Mouse (Mus musculus): ENCODE data around the gene Ryr3. TPM values are rescaled to one million over a fixed set of nuclear protein-coding genes. Genes with fewer than 3 reads are reported as not detected.

The Ryr3 gene
- polyA plus RNA-seq (2015; fragmentation: Illumina TruSeq; extraction: RNeasy Lipid Tissue Mini Kit (QIAGEN cat#74804); ENCODE audit: insufficient read depth, low read depth, low replicate concordance), result 0.59 TPM

GRCm38 (mm10) chr2:113216746-113217461 is at the start of gene Ryr3:
Ryr3 (minus strand) TSS chr2:113217096.

Other genes with a start within 250 kb of the Ryr3 start
- gene Tmco5b, start 68.6 kb upstream of the Ryr3 start, polyA plus RNA-seq (2015; fragmentation: Illumina TruSeq; extraction: RNeasy Lipid Tissue Mini Kit (QIAGEN cat#74804); ENCODE audit: insufficient read depth, low read depth, low replicate concordance), result not detected
- gene Fmn1, start 110.6 kb upstream of the Ryr3 start, polyA plus RNA-seq (2015; fragmentation: Illumina TruSeq; extraction: RNeasy Lipid Tissue Mini Kit (QIAGEN cat#74804); ENCODE audit: insufficient read depth, low read depth, low replicate concordance), result 0.33 TPM